In the genomic region with DNA sequence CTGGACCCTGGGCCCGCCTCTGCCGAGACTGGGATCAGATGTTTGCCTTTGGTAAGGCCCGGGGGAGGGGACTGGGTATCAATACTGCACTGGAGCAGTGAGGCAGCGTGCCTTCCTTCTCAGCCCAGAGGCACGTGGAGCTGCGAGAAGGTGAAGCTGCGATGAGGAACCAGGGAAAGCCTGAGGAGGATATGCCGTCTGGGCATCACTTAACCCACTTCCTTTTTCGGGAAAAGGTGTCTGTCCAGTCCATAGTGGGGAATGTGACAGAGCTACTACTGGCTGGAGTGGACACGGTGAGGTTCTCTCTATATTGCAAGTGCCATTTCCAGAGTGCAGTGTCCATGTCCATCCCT, we compare ENCODE assay signal across 13 mouse cellular contexts. TPM values are rescaled to one million over a fixed set of nuclear protein-coding genes. Genes with fewer than 3 reads are reported as not detected.
DNase-seq lines count a peak whose midpoint lies in the region; ATAC-seq and TF ChIP-seq lines count a peak whose summit lies in the region.
"Had no signal": no experiment of that assay in that cellular context is flagged by ENCODE, and none has a peak within 500 bp of the region (broad histone marks: within the 10 kb centered on the region; RNA-seq: fewer than 3 reads in every experiment).

No protein-coding gene starts in this region.

- no peak overlapping the region for H3K9ac ChIP-seq in liver, embryonic 13.5 days
- no peak overlapping the region; the same call in 1 of the 2 replicates for H3K9ac ChIP-seq in embryonic facial prominence, embryonic 13.5 days

- DNase-seq in liver, embryonic 13.5 days, result no peak
- no peak for DNase-seq in liver
- no peak for DNase-seq in gastrocnemius, adult 2 months
- no peak for DNase-seq in right cerebral cortex, postnatal 14 days
- DNase-seq: adrenal gland, postnatal 36 days; layer of hippocampus, adult 9-11 months; lung, postnatal 4 days; right cerebral cortex, adult 18-20 months had no signal

- H3K4me3 ChIP-seq in liver, embryonic 13.5 days (replicated peaks), result no peak overlapping the region
- peak overlapping the region; percentile 16; the same call in 1 of the 2 replicates for H3K4me3 ChIP-seq in embryonic facial prominence, embryonic 13.5 days
- H3K4me3 ChIP-seq in megakaryocyte, embryonic 14.5 days (replicated peaks), result peak overlapping the region; percentile 83
- H3K4me3 ChIP-seq in gastrocnemius, adult 2 months, result no peak overlapping the region

- H3K4me2 ChIP-seq in liver, embryonic 13.5 days, result no peak overlapping the region
- 0 out of 2 replicates have a peak overlapping the region, but pooled peaks have one; percentile 35 for H3K4me2 ChIP-seq in embryonic facial prominence, embryonic 13.5 days

- no peak overlapping the region for H3K27ac ChIP-seq in liver, embryonic 13.5 days
- H3K27ac ChIP-seq in embryonic facial prominence, embryonic 13.5 days, result no peak overlapping the region
- H3K27ac ChIP-seq in gastrocnemius, adult 2 months, result no peak overlapping the region

- H3K4me1 ChIP-seq in liver, embryonic 13.5 days (replicated peaks), result peaks cover 10% of the 10 kb centered on the region
- H3K4me1 ChIP-seq in embryonic facial prominence, embryonic 13.5 days, result peaks cover 11% of the 10 kb centered on the region; the same call in 1 of the 2 replicates
- H3K4me1 ChIP-seq in megakaryocyte, embryonic 14.5 days, result peaks cover 48% of the 10 kb centered on the region

- peak; percentile 16; the same call in 1 of the 2 replicates for ATAC-seq in liver, embryonic 13.5 days (ENCODE audit: low read depth)
- ATAC-seq in activated CD4-positive, CD25-positive, alpha-beta regulatory T cell, adult 4 months, result peak; percentile 19
- no peak for ATAC-seq in embryonic facial prominence, embryonic 13.5 days (ENCODE audit: insufficient number of reproducible peaks, insufficient read depth, low FRiP score, low TSS enrichment, low read depth)

- H3K27me3 ChIP-seq in liver, embryonic 13.5 days, result peaks cover 78% of the 10 kb centered on the region
- peaks cover 63% of the 10 kb centered on the region for H3K27me3 ChIP-seq in embryonic facial prominence, embryonic 13.5 days
- peaks cover 71% of the 10 kb centered on the region for H3K27me3 ChIP-seq in megakaryocyte, embryonic 14.5 days (replicated peaks)

- H3K36me3 ChIP-seq in liver, embryonic 13.5 days, result peaks cover 5% of the 10 kb centered on the region
- H3K36me3 ChIP-seq in embryonic facial prominence, embryonic 13.5 days, result peaks cover 27% of the 10 kb centered on the region
- peaks cover 8% of the 10 kb centered on the region for H3K36me3 ChIP-seq in megakaryocyte, embryonic 14.5 days (replicated peaks; ENCODE audit: low read length)

- no peak for TF ChIP-seq CTCF in gastrocnemius, adult 2 months (IDR thresholded peaks at IDR 0.05)

- 9% methylated on average over 10 of the region's 10 CpGs for WGBS in liver, embryonic 13.5 days (ENCODE audit: insufficient replicate concordance)
- 14% methylated on average over 10 of the region's 10 CpGs for WGBS in embryonic facial prominence, embryonic 13.5 days

- intact Hi-C loops in gastrocnemius, adult 2 months (cut with DNase I), result no loop called here

- no peaks in the 10 kb centered on the region for H3K9me3 ChIP-seq in liver, embryonic 13.5 days (replicated peaks)
- no peaks in the 10 kb centered on the region for H3K9me3 ChIP-seq in embryonic facial prominence, embryonic 13.5 days
- no peaks in the 10 kb centered on the region for H3K9me3 ChIP-seq in megakaryocyte, embryonic 14.5 days

RNA-seq across cellular contexts. Expression of gene Cyp27b1, which starts 2.0 kb away (rescaled TPM):
- not detected in 2 replicates for polyA plus RNA-seq in liver, embryonic 13.5 days (2015; fragmentation: Nextera tagmentation; extraction: Ambion mirVana)
- not detected for polyA plus RNA-seq in activated CD4-positive, CD25-positive, alpha-beta regulatory T cell, adult 4 months (2017; shearing (Covaris generic))
- 0.08 and 0.11 TPM in 2 replicates for polyA plus RNA-seq in embryonic facial prominence, embryonic 13.5 days (2015; fragmentation: Nextera tagmentation; extraction: Ambion mirVana)
- polyA plus RNA-seq in megakaryocyte, embryonic 14.5 days (2012; ENCODE audit: insufficient read depth, low replicate concordance), result 0.15 TPM in 1 of 2 replicates, not detected in the other
- total RNA-seq in gastrocnemius, adult 2 months (2021), result under 1 TPM in 1 of 2 experiments, not detected in 1; 0.11 TPM
- polyA plus RNA-seq: heart, embryonic 14.5 days; limb, embryonic 11.5 days had no signal

RNA-seq across cellular contexts. Expression of gene Eef1akmt3, which starts 8.8 kb away (rescaled TPM):
- polyA plus RNA-seq in liver, embryonic 13.5 days (2015; fragmentation: Nextera tagmentation; extraction: Ambion mirVana), result 0.07 and 0.14 TPM in 2 replicates
- polyA plus RNA-seq in activated CD4-positive, CD25-positive, alpha-beta regulatory T cell, adult 4 months (2017; shearing (Covaris generic)), result under 1 TPM in 1 of 2 experiments, not detected in 1; 0.52 TPM
- polyA plus RNA-seq in embryonic facial prominence, embryonic 13.5 days (2015; fragmentation: Nextera tagmentation; extraction: Ambion mirVana), result 0.62 and 0.81 TPM in 2 replicates
- polyA plus RNA-seq in megakaryocyte, embryonic 14.5 days (2012; ENCODE audit: insufficient read depth, low replicate concordance), result 0.08 TPM in 1 of 2 replicates, not detected in the other
- under 1 TPM; 0.08 TPM for total RNA-seq in gastrocnemius, adult 2 months (2021)

RNA-seq across cellular contexts. Expression of gene Mettl1, which starts 8.9 kb away (rescaled TPM):
- 28.3 and 29.5 TPM in 2 replicates for polyA plus RNA-seq in liver, embryonic 13.5 days (2015; fragmentation: Nextera tagmentation; extraction: Ambion mirVana)
- 10 to 100 TPM; 19.8 to 23.9 TPM for polyA plus RNA-seq in activated CD4-positive, CD25-positive, alpha-beta regulatory T cell, adult 4 months (2017; shearing (Covaris generic))
- polyA plus RNA-seq in embryonic facial prominence, embryonic 13.5 days (2015; fragmentation: Nextera tagmentation; extraction: Ambion mirVana), result 55.2 and 61.2 TPM in 2 replicates
- 1.9 and 12.1 TPM in 2 replicates for polyA plus RNA-seq in megakaryocyte, embryonic 14.5 days (2012; ENCODE audit: insufficient read depth, low replicate concordance)
- total RNA-seq in gastrocnemius, adult 2 months (2021), result 10 to 100 TPM in 1 of 2 experiments, 1 to 10 TPM in 1; 9.5 to 10.5 TPM

RNA-seq across cellular contexts. Expression of gene March9, which starts 9.9 kb away (rescaled TPM):
- polyA plus RNA-seq in liver, embryonic 13.5 days (2015; fragmentation: Nextera tagmentation; extraction: Ambion mirVana), result 0.07 TPM in 1 of 2 replicates, not detected in the other
- polyA plus RNA-seq in activated CD4-positive, CD25-positive, alpha-beta regulatory T cell, adult 4 months (2017; shearing (Covaris generic)), result 1 to 10 TPM in 1 of 2 experiments, under 1 TPM in 1; 0.65 to 1.0 TPM
- 1.5 and 1.6 TPM in 2 replicates for polyA plus RNA-seq in embryonic facial prominence, embryonic 13.5 days (2015; fragmentation: Nextera tagmentation; extraction: Ambion mirVana)
- 1.3 and 3.3 TPM in 2 replicates for polyA plus RNA-seq in megakaryocyte, embryonic 14.5 days (2012; ENCODE audit: insufficient read depth, low replicate concordance)
- total RNA-seq in gastrocnemius, adult 2 months (2021), result 1 to 10 TPM in 1 of 2 experiments, under 1 TPM in 1; 0.45 to 1.2 TPM

RNA-seq across cellular contexts. Expression of gene Cdk4, which starts 13.2 kb away (rescaled TPM):
- polyA plus RNA-seq in liver, embryonic 13.5 days (2015; fragmentation: Nextera tagmentation; extraction: Ambion mirVana), result 645 and 664 TPM in 2 replicates
- 100 to 1,000 TPM; 304 to 317 TPM for polyA plus RNA-seq in activated CD4-positive, CD25-positive, alpha-beta regulatory T cell, adult 4 months (2017; shearing (Covaris generic))
- 1,992 and 2,100 TPM in 2 replicates for polyA plus RNA-seq in embryonic facial prominence, embryonic 13.5 days (2015; fragmentation: Nextera tagmentation; extraction: Ambion mirVana)
- 288 and 833 TPM in 2 replicates for polyA plus RNA-seq in megakaryocyte, embryonic 14.5 days (2012; ENCODE audit: insufficient read depth, low replicate concordance)
- 10 to 100 TPM; 33.5 to 40.5 TPM for total RNA-seq in gastrocnemius, adult 2 months (2021)

Comparison
In these comparisons a context has a peak if more than half of its experiments do, and no peak if none do; other contexts are left out.
1. H3K4me3 ChIP-seq: peak in embryonic facial prominence, embryonic 13.5 days (single experiment) and megakaryocyte, embryonic 14.5 days (single experiment); none in liver, embryonic 13.5 days (single experiment) and gastrocnemius, adult 2 months (single experiment).